Mouse (Mus musculus): ENCODE measurements around the gene Ush1g. TPM values are rescaled to one million over a fixed set of nuclear protein-coding genes. Genes with fewer than 3 reads are reported as not detected.

The Ush1g gene
- not detected for polyA plus RNA-seq (2017; shearing (Covaris generic))

- peak; percentile 62 for ATAC-seq
These were observed at the start of gene Ush1g for GRCm38 (mm10) chr11:115321906-115322693. Gene Ush1g (minus strand): TSS chr11:115322041.

GRCm38 (mm10) chr11:115371354-115371753 lies 49.5 kb upstream of the Ush1g start:
- ATAC-seq, result no peak

- no peak for ATAC-seq
These were observed 48.5 kb upstream of the Ush1g start for GRCm38 (mm10) chr11:115370368-115370767.

DNA sequence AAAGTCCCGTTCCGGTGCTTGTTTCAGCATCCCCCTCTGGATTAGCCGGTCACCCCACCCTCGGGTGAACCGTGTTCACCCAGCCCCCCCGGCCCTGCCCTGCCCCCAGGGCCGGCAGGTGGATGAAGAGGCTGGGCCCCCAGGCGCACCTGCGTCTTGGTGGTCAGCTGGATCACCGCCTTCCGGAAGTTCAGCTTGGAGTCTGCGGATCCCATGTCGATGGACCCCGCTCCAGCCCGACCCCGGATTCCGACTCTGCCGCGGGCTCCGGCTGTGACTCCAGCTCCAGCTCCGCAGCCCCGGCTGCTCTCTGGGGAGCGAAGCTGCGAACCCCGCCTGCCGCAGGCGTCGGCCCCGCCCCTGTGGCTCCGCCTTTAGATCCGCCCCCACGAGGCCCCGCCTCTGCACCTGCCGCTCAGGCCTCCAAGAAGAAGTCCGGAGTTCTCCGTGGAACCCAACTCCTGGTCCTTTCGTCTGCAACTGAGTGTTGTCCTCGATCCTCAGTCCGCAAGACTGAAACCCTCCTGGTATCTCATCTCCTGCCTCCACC lies 45.6 kb upstream of the Ush1g start, which contains the start of gene Hid1:
Gene Hid1, minus strand, starts transcription at position 362 of the 550 bp plus-strand sequence.
- ATAC-seq, result peak; percentile 88

- no peak for ATAC-seq
These were observed 45.0 kb upstream of the Ush1g start for GRCm38 (mm10) chr11:115366706-115367394.

GRCm38 (mm10) chr11:115366039-115366705 lies 44.3 kb upstream of the Ush1g start:
- ATAC-seq, result no peak

GRCm38 (mm10) chr11:115364136-115364535 lies 42.3 kb upstream of the Ush1g start:
- ATAC-seq, result no peak

- no peak for ATAC-seq
These were observed 37.9 kb upstream of the Ush1g start for GRCm38 (mm10) chr11:115359726-115360125.

DNA sequence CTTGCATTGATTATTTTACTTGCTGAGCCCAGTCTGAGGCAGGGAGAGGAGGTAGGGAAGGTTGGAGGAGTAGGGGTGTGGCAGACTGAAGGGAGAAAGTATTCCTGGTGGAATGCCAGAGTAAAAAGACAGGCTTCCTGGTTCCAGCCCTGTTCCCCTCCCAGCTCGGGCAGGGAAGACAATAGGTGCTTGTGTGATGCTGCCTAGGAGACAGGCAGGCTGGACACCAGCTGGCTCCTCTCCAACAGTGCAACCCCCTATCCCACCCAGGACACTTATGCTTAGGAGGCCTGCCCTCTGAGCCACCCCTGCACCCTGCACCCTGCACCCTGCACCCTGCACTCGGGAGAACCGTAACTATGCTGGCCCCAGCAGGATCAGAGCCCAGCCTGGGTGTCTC lies 37.5 kb upstream of the Ush1g start:
- ATAC-seq, result no peak

DNA sequence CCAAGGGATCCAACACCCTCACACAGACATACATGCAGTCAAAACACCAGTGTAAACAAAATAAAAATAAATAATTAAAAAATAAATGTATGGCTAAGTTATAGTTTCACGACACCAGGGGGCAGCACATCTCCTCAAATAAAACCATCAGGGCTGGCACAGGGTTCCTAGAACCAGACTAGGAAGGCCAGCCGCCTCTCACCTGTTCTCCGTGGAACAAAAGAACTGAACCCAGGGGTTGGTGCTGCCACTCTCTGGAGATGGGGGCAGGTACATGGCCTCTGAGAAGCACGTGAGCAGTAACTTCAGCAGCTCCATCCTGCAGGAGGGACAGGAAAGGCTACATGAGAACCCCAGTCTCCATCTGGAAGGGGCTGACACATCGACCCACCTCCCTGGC lies 36.6 kb upstream of the Ush1g start:
- ATAC-seq, result peak; percentile 57

GRCm38 (mm10) chr11:115354183-115354582 lies 32.3 kb upstream of the Ush1g start:
- peak; percentile 62 for ATAC-seq

DNA sequence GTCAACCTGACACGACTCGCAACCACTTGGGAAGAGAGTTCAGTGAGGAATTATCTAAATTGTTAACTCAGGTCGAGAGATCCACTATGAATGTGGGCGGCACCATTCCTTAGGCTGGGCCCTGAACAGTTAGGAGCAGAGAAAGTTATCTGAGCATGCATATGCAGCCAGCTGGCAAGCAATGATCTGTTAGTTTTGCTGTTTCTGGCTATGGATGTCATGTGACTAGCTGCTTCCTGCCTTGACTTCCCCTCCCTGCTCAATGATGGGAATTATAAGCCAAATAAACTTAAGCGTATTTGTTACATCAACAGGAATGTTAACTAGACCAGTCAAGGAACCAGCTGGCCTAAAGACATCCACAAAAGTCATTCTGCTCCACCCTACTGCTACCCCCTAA lies 31.5 kb upstream of the Ush1g start:
- no peak for ATAC-seq

GRCm38 (mm10) chr11:115349976-115350375 lies 28.1 kb upstream of the Ush1g start:
- ATAC-seq, result no peak

GRCm38 (mm10) chr11:115348681-115349248 lies 26.9 kb upstream of the Ush1g start:
- ATAC-seq, result no peak

DNA sequence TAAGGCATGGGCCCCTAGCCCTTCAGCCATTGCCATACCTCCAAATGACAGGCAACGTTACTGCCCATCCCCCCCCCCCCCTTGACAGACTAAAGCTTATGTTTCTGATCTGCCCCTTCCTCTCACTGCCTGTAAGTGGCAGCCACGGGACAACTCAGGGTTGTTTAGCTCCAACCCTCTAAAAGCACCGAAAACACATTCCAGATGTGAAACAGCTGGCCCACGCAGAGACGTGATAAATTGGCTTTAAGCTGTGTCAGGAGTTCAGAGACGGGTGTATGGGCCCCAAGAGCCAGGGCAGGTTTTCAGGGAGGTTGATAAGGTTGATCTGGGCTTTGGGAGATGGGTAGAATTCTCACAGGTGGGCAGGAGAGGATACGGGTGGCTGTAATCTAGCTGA lies 23.7 kb upstream of the Ush1g start:
- no peak for ATAC-seq

GRCm38 (mm10) chr11:115344967-115345366 lies 23.1 kb upstream of the Ush1g start:
- no peak for ATAC-seq

DNA sequence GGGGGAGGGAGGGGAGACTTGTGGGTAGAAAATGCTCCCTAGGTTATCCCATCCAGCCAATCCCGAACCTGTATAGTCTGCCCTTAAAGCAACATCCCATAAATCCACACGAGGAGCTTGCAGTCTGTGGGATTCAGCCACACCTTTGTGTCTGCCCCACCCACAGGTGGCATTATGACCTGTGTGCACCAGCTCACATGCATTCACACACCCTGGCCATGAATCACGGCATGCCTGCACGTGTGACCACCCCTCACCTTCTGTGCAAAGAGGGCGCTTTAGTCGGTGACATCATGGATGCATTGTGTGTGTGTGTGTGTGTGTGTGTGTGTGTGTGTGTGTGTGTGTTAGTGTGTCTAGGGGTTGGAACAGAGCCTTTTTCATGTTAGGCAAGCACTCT lies 20.0 kb upstream of the Ush1g start:
- ATAC-seq, result no peak

GRCm38 (mm10) chr11:115341246-115341645 lies 19.4 kb upstream of the Ush1g start:
- no peak for ATAC-seq

DNA sequence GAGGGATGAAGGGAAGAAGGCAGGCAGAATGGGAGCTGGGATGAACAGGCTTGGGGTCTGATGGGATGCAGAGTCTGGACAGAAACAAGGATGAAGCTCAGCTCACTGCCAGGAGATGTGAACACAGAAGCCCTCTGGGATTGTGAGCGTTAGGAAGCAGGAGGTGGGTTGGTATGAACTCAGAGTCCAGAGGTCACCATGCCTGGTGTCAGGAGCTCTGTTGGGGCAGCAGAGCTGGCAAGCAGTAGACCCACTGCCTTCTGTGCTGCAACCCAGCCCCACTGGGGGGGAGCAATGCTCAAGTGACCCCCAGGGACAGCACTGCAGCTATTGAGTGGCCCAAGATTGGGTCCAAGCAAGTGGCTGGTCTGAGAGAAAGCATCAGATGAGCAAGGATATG lies 16.0 kb upstream of the Ush1g start:
- ATAC-seq, result no peak

DNA sequence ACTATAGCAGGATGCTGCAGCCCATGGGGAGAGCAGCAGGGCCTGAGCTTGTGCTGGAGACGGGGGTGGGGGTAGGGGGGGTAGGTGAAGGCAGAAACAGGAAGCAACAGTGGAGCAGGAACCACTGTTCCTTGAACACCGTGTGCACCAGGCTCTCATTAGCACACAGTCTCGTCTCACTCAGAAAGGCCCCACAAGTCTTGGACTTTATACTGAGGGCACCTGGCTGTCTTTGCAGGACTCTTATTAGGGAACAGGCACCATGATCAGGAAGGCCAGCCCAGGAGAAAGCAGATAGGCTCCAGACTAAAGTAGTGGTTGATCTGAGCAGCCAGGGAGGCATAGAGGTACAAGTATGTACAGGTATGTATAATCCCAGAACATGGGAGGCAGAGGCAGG lies 15.5 kb upstream of the Ush1g start:
- ATAC-seq, result no peak

GRCm38 (mm10) chr11:115336115-115336514 lies 14.3 kb upstream of the Ush1g start:
- ATAC-seq, result no peak

GRCm38 (mm10) chr11:115335223-115335622 lies 13.4 kb upstream of the Ush1g start:
- ATAC-seq, result no peak

GRCm38 (mm10) chr11:115334531-115334930 lies 12.7 kb upstream of the Ush1g start, which contains the start of gene Otop3:
Gene Otop3 (plus strand): TSS chr11:115334731.
- ATAC-seq, result no peak

Data from CD4-positive, CD25-positive, alpha-beta regulatory T cell, adult 4 months (primary cell).